20 mouse cellular contexts compared by ENCODE assay signal in genomic region chr1:61485459-61485858, GRCm38 (mm10).
DNase-seq lines count a peak whose midpoint lies in the region; ATAC-seq and TF ChIP-seq lines count a peak whose summit lies in the region.
"Had no signal": no experiment of that assay in that cellular context is flagged by ENCODE, and none has a peak within 500 bp of the region (broad histone marks: within the 10 kb centered on the region; RNA-seq: fewer than 3 reads in every experiment).

No protein-coding gene starts in this region.

- intact Hi-C loops in heart, postnatal 36 days (cut with DNase I): loop anchor here (10.0 kb wide), 1 partner anchor 49 kb away; no protein-coding TSS in a partner anchor

- H3ac ChIP-seq in C2C12 (ENCODE audit: control insufficient read depth, insufficient read length, low read depth): no peak overlapping the region

- no peaks in the 10 kb centered on the region for H3K79me3 ChIP-seq in C2C12 (ENCODE audit: low read depth)

- H3K27me3 ChIP-seq in C2C12 (ENCODE audit: control insufficient read depth, insufficient read depth, insufficient read length): no peaks in the 10 kb centered on the region
- H3K27me3 ChIP-seq: embryonic facial prominence, embryonic 12.5 days; forebrain, embryonic 13.5 days; forebrain, embryonic 15.5 days; Patski had no signal

- peak; percentile 28 for DNase-seq in 3T3-L1 (ENCODE audit: low read depth, low spot score)
- DNase-seq in brain, adult 2 months (ENCODE audit: low read depth, low spot score): peak; percentile 41
- DNase-seq in heart, postnatal 36 days: no peak
- no peak for DNase-seq in right cerebral cortex, adult 2 months (ENCODE audit: low spot score in 2 of 2)
- DNase-seq: adrenal gland, adult 8-10 months; adrenal gland, postnatal 25 days; B cell, adult 2 months; cerebellum, adult 11-12 months; cerebellum, adult 2 months; cerebellum, adult 9-10 months; cerebellum, postnatal 10 days; cerebellum, postnatal 25 days; forebrain, postnatal 0 days had no signal

- ATAC-seq in megakaryocyte, adult 5-6 weeks (ENCODE audit: poor library complexity, severe bottlenecking): no peak
- ATAC-seq: forebrain, embryonic 13.5 days; forebrain, embryonic 15.5 days; forebrain, postnatal 0 days; Patski had no signal

- no peaks in the 10 kb centered on the region for H3K36me3 ChIP-seq in C2C12 (ENCODE audit: control insufficient read depth, insufficient read depth)
- H3K36me3 ChIP-seq: embryonic facial prominence, embryonic 10.5 days; embryonic facial prominence, embryonic 12.5 days; forebrain, embryonic 15.5 days had no signal

- no peak for TF ChIP-seq CTCF in C2C12 (IDR thresholded peaks at IDR 0.05; ENCODE audit: control insufficient read depth, insufficient read depth, insufficient read length)

- H3K4me3 ChIP-seq in C2C12 (ENCODE audit: insufficient read depth, poor library complexity, severe bottlenecking): no peak overlapping the region
- H3K4me3 ChIP-seq: embryonic facial prominence, embryonic 10.5 days; embryonic facial prominence, embryonic 12.5 days; forebrain, embryonic 13.5 days; forebrain, embryonic 15.5 days had no signal

- no peaks in the 10 kb centered on the region for H3K79me2 ChIP-seq in C2C12 (ENCODE audit: control insufficient read depth, insufficient read depth)

TF ChIP-seq in C2C12, 6 proteins besides CTCF, POLR2A, EP300 and RAD21:
- TF ChIP-seq MYOG (IDR thresholded peaks at IDR 0.05; ENCODE audit: control insufficient read depth, extremely low read depth, insufficient read length) (no peak), MAX (IDR thresholded peaks at IDR 0.05) (peak; percentile 47), FOSL1 (IDR thresholded peaks at IDR 0.05; ENCODE audit: insufficient read depth, low read length, poor library complexity, severe bottlenecking) (peak; percentile 82)

Comparison
In these comparisons a context has a peak if more than half of its experiments do, and no peak if none do; other contexts are left out.
1. DNase-seq: peak in 3T3-L1 (single experiment) and brain, adult 2 months (single experiment); none in heart, postnatal 36 days (0 of 2) and right cerebral cortex, adult 2 months (0 of 2).